Mouse (Mus musculus) liver, embryonic 14.5 days (tissue): ENCODE results near the gene Defb48.

Experiments used
- CTCF ChIP-seq: IDR thresholded peaks from 2 replicates; pipeline ENCODE4 v1.5.1; 2016; ENCODE audit warnings: antibody characterized with exemption, low read depth, control low read depth
- EP300 ChIP-seq: IDR thresholded peaks from 2 replicates; pipeline ENCODE4 v1.6.1; 2016; ENCODE audit warnings: antibody characterized with exemption, low read depth

DNA sequence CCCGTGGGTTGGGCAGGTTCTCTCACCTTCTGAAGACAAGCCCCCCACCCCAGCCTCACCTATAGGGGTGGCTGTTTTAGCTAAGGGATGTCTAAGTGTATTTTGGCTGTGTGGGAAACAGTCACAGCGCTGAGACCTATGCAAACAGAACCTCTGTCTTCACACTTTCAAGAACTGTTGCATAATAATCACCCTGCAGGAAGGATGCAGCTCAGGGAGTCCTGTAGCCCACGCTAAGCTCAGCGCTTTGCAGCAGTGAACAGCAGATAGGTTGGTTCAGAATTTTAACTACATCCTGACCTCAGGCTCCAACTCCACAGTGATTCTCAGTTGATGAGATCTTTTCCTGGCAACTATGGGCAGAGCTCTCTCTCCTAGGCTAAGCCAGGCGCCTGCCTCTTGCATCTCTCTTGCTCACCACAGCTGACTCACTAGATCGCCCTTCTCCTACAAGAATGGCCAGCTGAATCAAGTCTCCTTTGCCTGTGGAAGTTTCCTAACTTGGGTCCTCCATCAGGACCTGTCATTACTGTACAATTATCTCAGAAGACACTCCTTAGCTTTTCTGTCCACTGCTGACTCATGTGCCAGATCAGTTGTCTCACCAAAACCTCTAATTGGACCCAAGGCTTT is 36.3 kb upstream of the Defb48 start:
- TF ChIP-seq CTCF = no peak
- no peak for TF ChIP-seq EP300
